Comparison of ENCODE assay signal across 21 mouse cellular contexts in genomic region chr12:92418458-92418857, GRCm38 (mm10).
A peak's percentile ranks its signal among the peaks of the same experiment; 100 is the strongest.
DNase-seq lines count a peak whose midpoint lies in the region; ATAC-seq and TF ChIP-seq lines count a peak whose summit lies in the region.
"Had no signal": no experiment of that assay in that cellular context is flagged by ENCODE, and none has a peak within 500 bp of the region (broad histone marks: within the 10 kb centered on the region; RNA-seq: fewer than 3 reads in every experiment).

No protein-coding gene starts in this region.

- DNase-seq in forebrain, postnatal 0 days: no peak
- DNase-seq in midbrain, embryonic 11.5 days (ENCODE audit: low spot score, missing footprints): no peak
- no peak for DNase-seq in midbrain, embryonic 10.5 days (ENCODE audit: low spot score)
- DNase-seq in midbrain, postnatal 0 days (ENCODE audit: low spot score): peak; percentile 7
- no peak for DNase-seq in left cerebral cortex, postnatal 10 days (ENCODE audit: extremely low spot score in 1 of 2, low spot score in 2 of 2)
- no peak for DNase-seq in embryo, embryonic 9.5 days (ENCODE audit: extremely low spot score)
- DNase-seq: adrenal gland, postnatal 14 days; cerebellum, adult 18-20 months; cerebellum, adult 9-11 months; gastrocnemius, adult 2 months; gastrocnemius, postnatal 36 days; heart, adult 11 months; heart, postnatal 36 days had no signal

- H3K9me3 ChIP-seq in forebrain, embryonic 12.5 days: no peaks in the 10 kb centered on the region
- no peaks in the 10 kb centered on the region for H3K9me3 ChIP-seq in forebrain, postnatal 0 days (ENCODE audit: low read length)
- no peaks in the 10 kb centered on the region for H3K9me3 ChIP-seq in midbrain, embryonic 11.5 days (ENCODE audit: control insufficient read depth, low read length)
- H3K9me3 ChIP-seq in midbrain, embryonic 10.5 days (replicated peaks): no peaks in the 10 kb centered on the region
- H3K9me3 ChIP-seq in midbrain, embryonic 13.5 days: no peaks in the 10 kb centered on the region
- H3K9me3 ChIP-seq in midbrain, postnatal 0 days (ENCODE audit: low read length): no peaks in the 10 kb centered on the region
- H3K9me3 ChIP-seq: embryonic facial prominence, embryonic 15.5 days; forebrain, embryonic 10.5 days; heart, embryonic 13.5 days; hindbrain, embryonic 13.5 days had no signal

- no peaks in the 10 kb centered on the region for H3K4me1 ChIP-seq in forebrain, embryonic 12.5 days
- H3K4me1 ChIP-seq in forebrain, postnatal 0 days (ENCODE audit: insufficient read depth): no peaks in the 10 kb centered on the region
- no peaks in the 10 kb centered on the region for H3K4me1 ChIP-seq in midbrain, embryonic 11.5 days (ENCODE audit: control insufficient read depth, insufficient read depth, low read length)
- no peaks in the 10 kb centered on the region for H3K4me1 ChIP-seq in midbrain, embryonic 10.5 days
- H3K4me1 ChIP-seq in midbrain, embryonic 13.5 days (replicated peaks): no peaks in the 10 kb centered on the region; the same call in 1 of the 2 replicates
- no peaks in the 10 kb centered on the region for H3K4me1 ChIP-seq in midbrain, postnatal 0 days (ENCODE audit: insufficient read depth, low read length)
- H3K4me1 ChIP-seq: embryonic facial prominence, embryonic 15.5 days; forebrain, embryonic 10.5 days; heart, embryonic 13.5 days; hindbrain, embryonic 13.5 days had no signal

- H3K27ac ChIP-seq in forebrain, embryonic 12.5 days: no peak overlapping the region
- H3K27ac ChIP-seq in forebrain, postnatal 0 days (ENCODE audit: low read depth, low read length): no peak overlapping the region
- no peak overlapping the region for H3K27ac ChIP-seq in midbrain, embryonic 11.5 days (ENCODE audit: low read depth, low read length)
- no peak overlapping the region for H3K27ac ChIP-seq in midbrain, embryonic 10.5 days (replicated peaks)
- H3K27ac ChIP-seq in midbrain, embryonic 13.5 days: no peak overlapping the region
- H3K27ac ChIP-seq in midbrain, postnatal 0 days (ENCODE audit: low read depth, low read length): no peak overlapping the region
- H3K27ac ChIP-seq: embryonic facial prominence, embryonic 15.5 days; forebrain, embryonic 10.5 days; gastrocnemius, adult 2 months; heart, embryonic 13.5 days; hindbrain, embryonic 13.5 days had no signal

- H3K27me3 ChIP-seq in forebrain, embryonic 12.5 days: no peaks in the 10 kb centered on the region
- no peaks in the 10 kb centered on the region for H3K27me3 ChIP-seq in forebrain, postnatal 0 days (ENCODE audit: insufficient read depth, low read length)
- no peaks in the 10 kb centered on the region for H3K27me3 ChIP-seq in midbrain, embryonic 11.5 days (ENCODE audit: control insufficient read depth, insufficient read depth, low read length)
- no peaks in the 10 kb centered on the region for H3K27me3 ChIP-seq in midbrain, embryonic 10.5 days (ENCODE audit: low read depth, poor library complexity, severe bottlenecking)
- no peaks in the 10 kb centered on the region for H3K27me3 ChIP-seq in midbrain, embryonic 13.5 days
- no peaks in the 10 kb centered on the region for H3K27me3 ChIP-seq in midbrain, postnatal 0 days (ENCODE audit: insufficient read depth, low read length)
- H3K27me3 ChIP-seq: embryonic facial prominence, embryonic 15.5 days; heart, embryonic 13.5 days; hindbrain, embryonic 13.5 days had no signal

- no peak overlapping the region for H3K9ac ChIP-seq in forebrain, embryonic 12.5 days
- no peak overlapping the region for H3K9ac ChIP-seq in forebrain, postnatal 0 days
- no peak overlapping the region for H3K9ac ChIP-seq in midbrain, embryonic 11.5 days (ENCODE audit: low read length)
- no peak overlapping the region for H3K9ac ChIP-seq in midbrain, embryonic 13.5 days (replicated peaks)
- no peak overlapping the region for H3K9ac ChIP-seq in midbrain, postnatal 0 days (replicated peaks; ENCODE audit: low read length, poor library complexity, severe bottlenecking)
- H3K9ac ChIP-seq: embryonic facial prominence, embryonic 15.5 days; heart, embryonic 13.5 days; hindbrain, embryonic 13.5 days had no signal

- intact Hi-C loops in left cerebral cortex, postnatal 10 days (cut with DNase I): no loop called here

- peak; percentile 53; the same call in 1 of the 2 replicates for ATAC-seq in forebrain, embryonic 12.5 days (ENCODE audit: low FRiP score)
- no peak for ATAC-seq in forebrain, postnatal 0 days
- peak; percentile 52; the same call in 1 of the 2 replicates for ATAC-seq in midbrain, embryonic 11.5 days (ENCODE audit: low FRiP score)
- peak; percentile 70; the same call in 1 of the 2 replicates for ATAC-seq in midbrain, embryonic 13.5 days
- no peak for ATAC-seq in midbrain, postnatal 0 days (ENCODE audit: low FRiP score)
- ATAC-seq: activated CD4-positive, CD25-positive, alpha-beta regulatory T cell, adult 4 months had no signal

- no peaks in the 10 kb centered on the region for H3K36me3 ChIP-seq in forebrain, embryonic 12.5 days (replicated peaks)
- no peaks in the 10 kb centered on the region for H3K36me3 ChIP-seq in forebrain, postnatal 0 days (ENCODE audit: insufficient read depth)
- no peaks in the 10 kb centered on the region for H3K36me3 ChIP-seq in midbrain, embryonic 11.5 days (ENCODE audit: control insufficient read depth, insufficient read depth, low read length)
- H3K36me3 ChIP-seq in midbrain, embryonic 10.5 days: no peaks in the 10 kb centered on the region
- no peaks in the 10 kb centered on the region for H3K36me3 ChIP-seq in midbrain, embryonic 13.5 days
- H3K36me3 ChIP-seq in midbrain, postnatal 0 days (ENCODE audit: insufficient read depth, low read length): no peaks in the 10 kb centered on the region
- H3K36me3 ChIP-seq: embryonic facial prominence, embryonic 15.5 days; forebrain, embryonic 10.5 days; heart, embryonic 13.5 days; hindbrain, embryonic 13.5 days had no signal

- H3K4me3 ChIP-seq in forebrain, embryonic 12.5 days (replicated peaks): no peak overlapping the region
- no peak overlapping the region for H3K4me3 ChIP-seq in forebrain, postnatal 0 days (ENCODE audit: low read depth, low read length)
- no peak overlapping the region for H3K4me3 ChIP-seq in midbrain, embryonic 11.5 days (ENCODE audit: low read depth, low read length)
- H3K4me3 ChIP-seq in midbrain, embryonic 10.5 days: no peak overlapping the region
- no peak overlapping the region for H3K4me3 ChIP-seq in midbrain, embryonic 13.5 days (replicated peaks)
- no peak overlapping the region for H3K4me3 ChIP-seq in midbrain, postnatal 0 days (ENCODE audit: low read depth, low read length)
- H3K4me3 ChIP-seq: embryonic facial prominence, embryonic 15.5 days; erythroblast, embryonic 14.5 days; forebrain, embryonic 10.5 days; gastrocnemius, adult 2 months; heart, embryonic 13.5 days; hindbrain, embryonic 13.5 days had no signal

- H3K4me2 ChIP-seq in forebrain, embryonic 12.5 days: no peak overlapping the region
- H3K4me2 ChIP-seq in forebrain, postnatal 0 days (ENCODE audit: low read depth): no peak overlapping the region
- H3K4me2 ChIP-seq in midbrain, embryonic 11.5 days: no peak overlapping the region
- H3K4me2 ChIP-seq in midbrain, embryonic 13.5 days (replicated peaks): no peak overlapping the region
- no peak overlapping the region for H3K4me2 ChIP-seq in midbrain, postnatal 0 days (ENCODE audit: low read depth, low read length, poor library complexity, severe bottlenecking)
- H3K4me2 ChIP-seq: embryonic facial prominence, embryonic 15.5 days; heart, embryonic 13.5 days; hindbrain, embryonic 13.5 days had no signal

- no peak for TF ChIP-seq CTCF in forebrain, postnatal 0 days (IDR thresholded peaks at IDR 0.05; ENCODE audit: low read depth)
- no peak for TF ChIP-seq CTCF in midbrain, postnatal 0 days (IDR thresholded peaks at IDR 0.05)

- WGBS in forebrain, embryonic 12.5 days: 49% methylated on average over 4 of the region's 4 CpGs
- 41% methylated on average over 4 of the region's 4 CpGs for WGBS in forebrain, postnatal 0 days
- 67% methylated on average over 4 of the region's 4 CpGs for WGBS in midbrain, embryonic 11.5 days
- WGBS in midbrain, embryonic 10.5 days: 84% methylated on average over 4 of the region's 4 CpGs
- 51% methylated on average over 4 of the region's 4 CpGs for WGBS in midbrain, embryonic 13.5 days
- WGBS in midbrain, postnatal 0 days: 33% methylated on average over 4 of the region's 4 CpGs

Comparison
In these comparisons a context has a peak if more than half of its experiments do, and no peak if none do; other contexts are left out.
1. ATAC-seq: peak in forebrain, embryonic 12.5 days (single experiment), midbrain, embryonic 11.5 days (single experiment) and midbrain, embryonic 13.5 days (single experiment); none in forebrain, postnatal 0 days (single experiment) and midbrain, postnatal 0 days (single experiment).